Mouse (Mus musculus) ovary, postnatal 36 days (tissue): ENCODE data around the gene Acsl5.

Experiments
- DNase-seq: peaks from one replicate; pipeline ENCODE4 v3.0.0; 2022; ENCODE audit warnings: low spot score, mixed read lengths

Gene Acsl5

DNA sequence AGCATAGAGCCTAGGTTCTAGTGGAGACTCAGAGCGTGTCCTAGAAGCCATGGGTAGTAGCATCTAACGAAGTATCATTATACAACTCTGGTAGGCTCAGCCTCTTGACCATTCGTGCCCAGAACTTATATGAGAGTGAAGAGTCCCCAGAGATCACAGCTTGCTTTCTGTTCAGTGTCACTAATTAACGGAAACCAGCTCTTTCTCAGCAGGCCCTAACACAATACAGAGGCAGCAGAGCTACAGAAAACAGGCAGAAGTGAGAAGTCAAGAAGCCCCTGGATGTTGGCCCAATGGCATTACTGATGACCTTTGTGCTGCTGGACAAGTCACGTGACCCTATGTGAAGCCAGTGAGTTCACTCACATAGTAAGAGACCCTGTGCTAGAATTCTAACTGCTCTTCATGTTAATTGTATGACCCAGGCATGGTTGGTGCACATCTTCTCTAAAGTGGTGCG, 10.5 kb upstream of the Acsl5 start, which contains the start of gene Gucy2g:
Gene Gucy2g (minus strand): TSS at position 51 of the 460 bp plus-strand sequence.
- DNase-seq = no peak

DNA sequence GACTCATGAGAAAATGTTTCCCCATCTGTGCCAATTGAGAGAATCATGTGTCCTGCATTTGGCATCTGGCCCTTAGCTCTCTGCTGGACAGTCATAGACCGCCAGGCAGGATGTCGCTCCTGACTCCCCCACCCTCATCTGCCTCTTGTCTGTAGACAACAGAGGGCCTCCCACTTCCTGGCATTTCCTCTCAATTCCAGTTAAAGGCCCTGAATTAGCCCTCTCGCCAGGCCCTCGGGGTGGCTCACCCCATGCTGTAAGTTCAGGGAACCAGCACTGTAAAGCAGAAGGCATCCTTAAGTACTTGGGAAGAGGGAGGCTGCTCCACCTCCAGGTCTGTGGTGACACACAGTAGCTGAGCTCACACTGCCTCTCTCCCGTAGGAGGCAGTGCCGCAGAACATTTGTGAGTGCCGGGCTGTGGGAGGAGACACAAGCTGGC, 6.9 kb upstream of the Acsl5 start:
- peak; percentile 29 for DNase-seq

DNA sequence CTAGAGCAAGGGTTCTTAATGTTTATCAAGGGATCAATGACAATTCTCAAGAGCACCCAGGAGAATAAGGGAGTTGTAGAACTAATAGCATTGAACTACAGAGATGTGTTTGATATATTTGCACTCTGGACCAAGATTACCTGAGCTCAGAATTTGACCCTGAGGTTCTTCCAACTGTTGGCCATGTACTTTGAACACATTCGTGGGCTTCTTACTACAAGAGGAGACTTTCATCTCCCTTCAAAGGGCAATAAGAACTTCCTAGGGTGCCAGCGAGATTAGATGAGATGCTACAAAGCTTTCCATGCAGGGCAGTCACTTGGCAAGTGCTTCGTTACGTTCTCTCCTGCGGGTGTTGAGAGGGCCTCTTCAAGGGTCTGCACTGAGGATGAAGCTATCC, 4.2 kb upstream of the Acsl5 start:
- DNase-seq = no peak

DNA sequence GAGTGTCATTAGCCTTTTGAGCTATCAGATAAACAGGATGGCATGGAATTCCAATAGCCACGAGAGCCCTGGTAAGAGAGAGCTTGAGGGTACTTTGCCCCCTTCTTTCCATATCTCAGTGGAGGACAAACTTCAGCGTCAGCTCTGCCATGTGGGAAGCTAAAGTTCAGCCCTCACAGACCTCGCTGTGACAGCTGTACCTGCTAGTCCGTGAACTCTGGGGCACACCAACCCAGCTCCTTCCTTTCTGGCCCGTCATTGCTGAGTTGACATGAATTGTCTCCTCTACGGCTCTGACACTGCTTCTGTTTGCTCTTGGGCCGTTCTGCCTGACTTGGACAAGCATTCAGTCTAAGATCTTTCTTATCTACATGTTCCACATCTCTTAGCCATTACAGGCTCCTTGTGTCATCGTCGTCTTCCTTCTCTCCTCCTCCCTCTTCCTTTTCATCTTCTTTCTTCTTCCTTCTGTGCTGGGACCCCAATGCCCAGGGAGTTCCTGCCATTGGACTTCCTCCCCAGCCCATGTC, 3.7 kb upstream of the Acsl5 start:
- no peak for DNase-seq

DNA sequence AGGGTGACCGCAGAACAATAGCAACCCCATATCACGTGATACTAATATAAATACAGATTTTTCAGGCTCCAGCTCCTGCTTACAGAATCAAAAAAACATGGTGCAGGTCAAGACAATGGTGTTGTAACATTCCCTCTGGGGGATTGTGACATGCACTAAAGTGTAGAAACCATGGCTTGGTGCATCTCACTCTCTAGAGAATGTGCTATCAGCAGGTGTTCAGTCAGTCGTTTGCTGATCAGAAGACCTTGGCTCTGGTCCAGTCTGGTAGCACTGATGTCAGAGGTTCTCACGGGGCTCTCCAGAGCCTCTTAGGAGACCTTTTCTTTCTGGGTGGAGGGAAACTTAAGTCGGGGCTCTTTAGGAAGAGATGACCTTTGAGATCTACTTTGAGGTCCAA, 1.3 kb upstream of the Acsl5 start:
- no peak for DNase-seq

DNA sequence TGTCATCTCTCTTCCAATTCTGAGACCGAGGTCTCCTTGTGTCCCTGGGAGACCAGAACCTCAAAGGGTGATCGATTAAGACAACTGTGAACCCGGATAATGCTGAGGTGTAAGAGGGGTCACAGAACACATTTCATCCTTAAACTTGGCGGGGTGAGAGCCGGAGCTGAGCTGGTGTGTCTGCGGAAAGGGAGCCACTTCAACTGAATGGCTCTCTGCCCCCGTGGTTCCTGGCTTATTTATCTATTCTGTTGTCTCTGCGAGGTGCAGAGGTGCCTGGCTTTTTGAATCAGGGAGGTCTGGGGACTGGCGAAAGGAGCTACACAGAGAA, 1.5 kb downstream of the Acsl5 start:
- DNase-seq = no peak

DNA sequence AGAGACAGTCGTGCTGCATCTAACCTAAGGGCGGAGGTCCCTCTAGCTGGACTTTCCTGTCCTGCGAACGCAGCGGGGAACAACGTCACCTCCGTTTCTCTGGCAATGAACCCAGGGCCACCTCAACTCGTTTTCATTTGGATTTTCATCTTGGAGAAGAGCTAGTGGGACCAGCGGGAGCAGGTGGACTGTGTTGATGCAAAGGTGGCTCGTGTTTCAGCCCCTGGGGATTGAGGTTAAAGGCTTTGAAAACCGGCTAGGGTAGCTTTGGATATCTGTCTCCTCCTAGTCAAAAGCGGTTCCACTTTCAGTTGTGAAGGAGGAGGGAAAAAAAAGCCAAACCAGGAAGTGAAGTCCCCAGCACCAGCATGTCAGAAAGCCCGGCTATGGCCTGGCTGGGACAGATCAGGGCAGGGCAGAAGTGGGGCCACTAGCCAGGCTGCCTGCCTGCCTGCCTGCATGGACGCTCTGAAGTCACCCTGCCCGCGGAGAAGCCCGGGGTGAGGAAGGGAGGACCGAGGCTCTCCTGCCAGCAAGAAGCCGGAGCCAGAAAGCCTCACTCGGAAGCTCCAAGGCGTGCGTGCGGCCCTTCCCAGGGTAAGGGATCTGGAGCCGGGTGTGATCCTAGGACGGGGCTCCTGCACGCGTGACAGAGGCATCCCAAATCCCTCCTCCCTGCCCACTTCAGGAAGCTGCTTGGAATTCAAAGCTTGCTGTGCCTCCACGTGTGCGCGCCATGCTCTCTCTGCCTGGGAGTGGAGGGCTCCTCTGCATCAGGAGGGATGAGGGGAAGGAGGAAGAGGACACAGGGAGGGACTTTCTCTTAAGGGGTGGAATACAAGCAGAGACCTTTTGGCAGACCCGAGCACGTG, 2.1 kb downstream of the Acsl5 start:
- DNase-seq = peak; percentile 54

DNA sequence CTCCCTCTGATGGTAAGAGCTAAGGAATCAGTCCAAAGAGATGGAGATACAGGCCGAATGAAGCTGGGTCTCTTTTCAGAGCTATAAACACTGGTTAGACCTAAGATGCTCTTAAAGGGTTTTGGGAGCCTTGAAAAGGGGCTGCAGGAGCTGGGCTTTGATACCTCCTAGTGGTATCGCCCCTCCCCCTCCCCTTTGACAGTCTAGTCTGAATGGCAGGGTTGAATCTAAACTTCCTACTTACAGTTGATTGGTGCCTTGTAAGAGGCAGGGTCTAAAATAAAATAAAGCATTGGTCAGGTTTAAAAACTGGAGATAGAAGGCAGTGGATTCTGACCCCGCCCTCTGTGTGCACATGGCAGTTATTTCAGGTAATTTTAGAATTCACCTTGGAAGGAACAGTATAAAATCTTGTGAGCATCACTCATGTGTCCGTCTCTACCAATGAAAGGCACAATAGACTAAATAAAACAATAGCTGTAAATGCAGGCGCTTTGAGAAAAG, 2.8 kb downstream of the Acsl5 start:
- no peak for DNase-seq

DNA sequence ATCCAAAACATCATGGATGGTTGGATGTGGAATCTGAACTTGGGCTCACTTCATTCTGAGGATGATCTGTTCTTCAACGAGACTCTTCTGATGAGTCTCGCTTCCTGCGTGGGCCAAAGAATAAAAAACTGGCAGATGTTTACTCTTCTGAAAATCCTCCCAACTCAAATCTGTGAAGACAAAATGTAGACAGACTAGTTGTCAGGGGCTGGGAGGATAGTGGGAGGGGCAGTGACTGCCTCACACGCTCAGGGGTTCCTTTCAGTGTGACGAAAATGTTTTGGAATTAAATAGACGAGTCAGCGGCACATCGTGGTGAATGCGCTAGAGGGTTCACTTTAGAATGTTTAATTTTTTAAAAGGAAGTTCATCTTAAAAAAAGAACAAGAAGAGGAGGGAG, 4.4 kb downstream of the Acsl5 start:
- no peak for DNase-seq

DNA sequence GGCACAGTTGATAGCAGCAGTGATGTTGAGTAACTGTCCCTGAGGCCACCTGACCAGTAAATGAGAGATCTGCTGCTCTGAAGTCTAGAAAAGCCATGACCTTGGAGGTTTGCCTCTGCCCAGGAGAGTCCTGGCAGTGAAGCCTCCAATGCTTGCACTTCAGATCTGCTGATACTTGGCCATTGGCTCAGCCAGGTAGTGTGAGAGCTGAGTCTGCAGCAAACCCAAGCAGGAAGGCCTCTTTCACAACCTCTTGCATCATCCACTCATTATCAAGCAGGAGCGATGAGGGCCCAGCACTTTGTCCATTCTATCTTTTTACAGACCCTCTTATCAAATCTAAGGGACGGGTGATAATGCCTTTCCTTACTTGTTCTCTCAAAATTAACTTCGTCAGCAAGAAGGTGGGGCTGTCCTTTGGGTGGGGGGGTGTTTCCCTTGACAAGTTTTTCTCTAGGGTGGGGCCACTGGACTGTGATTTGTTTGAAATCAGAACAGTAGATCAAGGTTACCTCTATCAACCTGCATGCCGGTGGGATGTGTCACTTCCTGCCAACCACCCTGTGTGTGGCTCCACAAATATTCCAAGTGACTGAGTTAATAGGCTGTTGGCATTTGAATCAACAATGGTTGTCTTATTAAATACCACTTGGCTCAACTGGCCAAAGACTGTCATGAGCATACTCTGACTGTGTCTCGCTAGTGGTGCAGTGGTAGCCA, 6.1 kb downstream of the Acsl5 start:
- no peak for DNase-seq

DNA sequence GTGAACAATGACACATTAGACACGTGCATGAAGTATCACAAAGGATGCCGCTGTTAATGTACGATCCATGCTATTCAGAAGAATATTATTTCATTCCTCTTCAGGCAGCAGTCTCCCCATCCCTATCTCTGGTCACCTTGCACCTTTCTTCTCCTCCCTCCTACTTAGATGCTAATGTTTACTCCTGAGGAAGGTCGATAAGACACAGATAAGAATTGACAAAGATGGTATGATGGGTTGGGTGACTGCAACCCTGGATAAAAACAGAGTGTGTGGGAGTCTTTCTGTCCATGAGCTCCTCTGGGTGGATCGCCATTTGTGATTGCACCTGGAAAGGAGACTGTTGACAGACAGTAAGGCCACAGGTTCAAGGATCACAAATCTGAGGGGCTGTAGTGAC, 6.8 kb downstream of the Acsl5 start:
- DNase-seq = no peak

DNA sequence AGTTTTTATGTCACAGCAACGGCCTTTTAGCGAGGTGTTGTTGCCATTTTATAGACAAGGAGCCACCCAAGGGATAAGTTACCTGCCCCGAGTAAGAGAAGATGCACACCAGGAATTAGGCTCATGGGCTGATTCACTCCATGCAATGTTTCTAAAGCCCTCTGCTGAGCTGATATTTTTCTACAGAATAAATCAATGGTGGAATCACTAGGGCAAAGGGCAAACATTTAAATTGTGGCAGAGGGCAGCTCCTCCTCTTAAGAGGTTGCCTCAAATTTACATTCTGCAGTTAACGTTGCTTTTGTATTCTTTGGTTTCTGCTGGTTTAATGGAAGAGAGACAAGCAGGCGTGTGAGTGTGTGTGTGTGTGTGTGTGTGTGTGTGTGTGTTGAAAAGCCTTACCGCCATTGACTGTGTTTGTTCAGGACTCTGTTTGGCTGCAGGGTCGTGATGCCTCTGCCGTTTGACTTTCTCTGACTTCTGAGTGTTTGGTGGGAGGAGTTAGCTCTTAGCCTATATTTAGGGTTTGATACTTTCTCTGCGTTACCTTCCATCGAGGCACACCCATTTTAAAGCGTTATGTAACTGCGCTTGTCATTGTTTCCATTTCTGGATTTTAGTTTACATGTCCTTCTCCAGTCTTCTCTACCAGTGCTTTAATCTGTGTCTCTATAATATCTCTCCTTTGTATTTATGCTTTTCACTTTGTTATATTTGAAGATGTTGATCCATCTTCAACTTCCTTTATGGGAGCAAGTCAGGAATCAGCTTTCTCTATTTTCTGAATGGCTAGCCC, 8.8 kb downstream of the Acsl5 start:
- DNase-seq = no peak

DNA sequence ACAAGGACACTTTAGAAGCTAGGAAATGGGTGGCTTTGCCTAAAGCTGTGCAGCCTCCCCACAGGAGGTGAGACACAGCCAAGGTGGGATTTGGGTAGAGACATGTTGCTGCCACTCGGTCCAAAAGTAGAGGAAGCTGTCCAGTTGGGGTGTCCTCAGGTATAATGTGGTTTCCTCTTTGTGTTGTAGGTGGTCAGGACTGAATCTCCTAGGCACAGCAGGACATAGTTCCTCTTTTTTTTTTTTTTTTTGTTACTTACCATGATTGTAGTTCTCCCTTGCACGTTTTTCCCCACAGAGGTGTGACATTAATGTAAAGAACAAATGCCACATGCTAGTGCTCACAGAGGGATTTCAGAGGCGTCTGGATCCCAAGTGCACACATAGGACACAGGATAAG, 13.5 kb downstream of the Acsl5 start:
- DNase-seq = no peak

DNA sequence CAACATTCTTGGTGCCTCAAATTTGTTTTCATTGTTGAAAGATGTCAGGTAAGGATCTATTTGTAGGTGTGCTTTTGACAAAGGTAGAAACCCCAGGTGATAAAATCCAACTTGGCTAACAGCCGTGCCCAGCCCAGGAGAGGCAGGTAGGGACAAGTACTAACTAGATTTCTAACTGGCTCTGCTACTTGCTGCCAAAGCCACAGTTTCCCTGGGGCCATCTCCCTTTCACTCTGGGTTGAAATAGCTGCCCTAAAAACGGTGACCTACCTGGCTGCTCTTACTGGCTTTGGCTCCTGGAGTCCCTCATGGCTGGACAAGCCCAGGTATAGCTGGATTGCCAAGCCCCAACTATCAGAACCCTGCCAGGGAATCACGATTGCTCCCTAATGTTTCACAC, 15.0 kb downstream of the Acsl5 start:
- no peak for DNase-seq

DNA sequence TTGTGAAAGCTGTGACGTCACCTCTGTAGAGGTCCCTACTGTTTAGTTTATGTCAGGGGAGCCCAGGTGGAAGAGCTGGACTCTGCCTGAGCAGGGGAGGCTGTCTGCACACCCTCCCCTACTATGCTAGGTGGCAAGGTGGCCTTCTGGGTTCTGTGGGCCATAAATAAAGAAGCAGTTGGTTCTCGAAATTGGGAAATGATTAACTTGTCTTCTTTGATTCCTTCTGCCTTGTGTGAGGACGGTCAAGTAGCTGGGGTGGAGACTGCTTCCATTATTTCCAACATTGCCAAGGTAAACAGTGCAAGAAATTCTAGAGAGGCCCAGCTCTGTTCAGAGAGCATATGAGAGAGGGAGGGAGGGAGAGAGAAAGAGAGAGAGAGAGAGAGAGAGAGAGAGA, 16.4 kb downstream of the Acsl5 start:
- no peak for DNase-seq

DNA sequence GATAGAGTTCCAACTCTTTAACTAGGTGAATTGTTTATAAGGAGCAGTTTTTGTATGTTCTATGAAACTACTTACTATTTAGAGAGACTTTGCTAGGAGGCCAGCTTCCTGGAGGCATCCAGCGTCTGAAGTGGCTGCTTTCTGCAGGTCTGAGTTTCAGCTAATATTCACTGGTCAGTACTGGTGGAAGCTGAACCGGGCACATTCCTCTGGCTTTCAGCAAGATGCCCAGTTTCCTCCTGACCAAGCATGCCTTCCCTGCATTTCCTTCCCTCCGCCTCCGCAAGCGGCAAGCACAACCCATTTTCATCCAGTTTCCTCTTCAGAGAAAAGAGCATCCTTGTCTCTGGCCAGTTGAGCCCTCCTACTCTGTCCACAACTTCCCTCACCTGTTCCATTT, 17.3 kb downstream of the Acsl5 start:
- no peak for DNase-seq

DNA sequence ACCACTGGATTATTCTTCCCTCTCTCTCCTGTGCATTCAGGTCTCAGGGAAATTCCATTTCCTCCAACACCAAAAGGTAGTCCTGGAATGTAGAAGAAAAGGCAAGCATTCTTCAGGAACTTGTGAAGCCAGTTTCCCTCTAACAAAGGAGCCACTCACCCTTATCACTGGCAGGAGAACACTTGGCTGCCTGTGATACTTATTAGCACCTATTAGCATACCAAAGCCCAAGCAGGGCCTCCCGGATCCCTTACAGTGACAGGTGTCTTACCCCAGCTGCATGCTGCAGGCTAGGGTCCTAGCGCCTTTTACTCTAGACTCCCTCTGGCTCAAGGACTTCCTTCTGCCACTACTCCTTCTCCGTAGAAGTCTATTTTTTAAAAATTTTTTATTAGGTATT, 19.7 kb downstream of the Acsl5 start:
- no peak for DNase-seq

DNA sequence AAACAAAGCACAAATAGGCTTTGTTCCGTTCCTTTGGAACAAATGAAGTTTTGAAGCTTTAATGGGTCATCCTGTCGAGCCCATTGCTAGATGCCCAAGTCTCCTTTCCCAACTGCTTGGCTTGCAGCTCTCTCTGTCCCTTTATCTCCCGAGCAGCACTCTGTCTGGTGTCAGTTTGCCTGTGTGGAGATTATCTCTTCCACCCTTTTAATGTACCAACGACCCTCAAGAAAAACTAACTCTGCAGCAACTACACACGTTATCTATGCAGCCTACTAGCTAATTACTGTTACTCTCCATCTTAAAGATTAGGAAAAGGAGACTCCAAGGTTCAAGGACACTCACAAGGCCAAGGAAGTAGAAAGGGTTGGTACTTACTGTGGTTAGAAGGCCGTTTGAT, 21.6 kb downstream of the Acsl5 start:
- DNase-seq = no peak

DNA sequence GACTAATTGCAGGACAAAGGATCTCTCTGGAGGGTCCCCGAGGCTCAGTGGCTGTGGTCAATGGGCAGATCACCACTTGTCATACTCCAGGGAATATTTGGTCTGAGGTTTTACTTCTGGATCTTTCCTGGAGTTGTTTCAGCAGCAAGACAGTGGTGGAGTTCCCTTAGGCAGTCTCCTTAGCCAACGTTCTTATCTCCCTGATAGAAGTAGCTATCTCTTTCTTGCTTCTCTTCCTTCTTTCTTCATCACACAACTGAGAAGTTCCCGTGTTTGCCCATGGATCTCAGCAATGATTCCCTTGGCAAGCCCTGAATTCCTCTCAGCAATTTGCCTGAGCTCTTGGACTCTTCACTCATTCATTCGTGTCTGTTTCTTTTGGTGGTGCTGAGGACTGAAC, 24.4 kb downstream of the Acsl5 start:
- DNase-seq = no peak

DNA sequence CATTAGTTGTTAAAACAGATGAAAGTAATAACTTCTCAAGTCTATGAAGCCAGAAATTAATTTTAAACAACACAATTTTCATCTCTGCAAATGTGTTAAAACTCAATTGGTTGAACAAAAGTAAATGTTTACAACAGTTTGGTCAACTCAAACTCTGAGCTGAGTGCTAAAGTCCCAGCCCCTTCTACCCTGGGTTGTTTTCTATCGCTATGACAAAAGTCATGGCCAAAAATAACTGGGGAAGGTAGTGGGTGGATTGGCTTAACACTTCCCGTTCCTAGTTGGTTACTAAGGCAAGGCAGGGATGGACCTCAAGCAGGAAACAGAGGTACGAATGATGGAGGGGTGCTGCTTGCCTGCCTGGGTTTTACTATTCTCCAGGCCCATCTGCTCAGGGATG, 25.0 kb downstream of the Acsl5 start:
- DNase-seq = no peak

DNA sequence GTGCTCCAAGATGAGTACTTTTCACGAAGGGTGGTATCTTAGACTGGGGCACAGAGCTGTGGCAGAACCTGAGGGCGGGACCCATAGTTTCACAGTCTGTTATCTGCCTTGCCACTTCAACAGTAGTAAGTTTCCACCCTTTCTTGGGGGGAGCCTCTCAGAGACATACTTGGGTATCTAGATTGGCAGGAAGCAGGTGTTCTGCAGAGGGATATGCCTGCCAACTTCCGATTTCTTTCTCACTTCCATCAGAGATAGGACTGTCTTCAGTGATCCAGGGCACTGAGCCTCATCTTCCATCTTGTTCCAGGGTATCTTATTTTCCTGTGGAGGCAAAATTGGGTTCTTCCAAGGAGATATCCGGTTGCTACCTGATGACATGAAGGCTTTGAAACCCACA, 32.4 kb downstream of the Acsl5 start:
- no peak for DNase-seq

DNA sequence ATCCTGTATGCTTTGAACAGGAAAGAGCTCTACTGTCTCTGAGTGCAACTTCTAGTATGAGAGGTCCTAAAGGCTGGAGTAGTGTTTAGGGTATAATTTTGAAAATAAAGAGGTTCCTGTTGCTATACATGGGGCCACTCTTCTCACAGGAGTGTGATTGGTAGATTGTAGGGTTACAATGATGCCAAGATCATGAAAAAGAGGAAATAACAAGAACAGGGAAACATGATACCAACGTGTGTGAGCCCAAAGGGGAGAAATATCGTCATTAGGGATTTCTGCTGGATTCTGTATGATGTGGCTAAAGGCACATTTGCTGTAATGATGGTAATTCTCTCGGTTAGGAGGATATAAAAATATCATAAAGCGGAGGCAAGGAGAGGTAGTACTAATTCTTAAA, 34.3 kb downstream of the Acsl5 start:
- DNase-seq = no peak
